Mouse (Mus musculus) forebrain, embryonic 13.5 days (tissue): ENCODE results near the gene Gprc5b. TPM values are rescaled to one million over a fixed set of nuclear protein-coding genes. Genes with fewer than 3 reads are reported as not detected.

Source experiments
- ATAC-seq: fragments of 200-750 bp; cut with Nextera tagmentation; 2 replicates; pipeline ENCODE4 v1.8.0; 2017
- H3K27ac ChIP-seq: fragments of 300-500 bp; sonication (generic); 2 replicates; pipeline ENCODE4 v1.5.1; 2015; ENCODE audit warnings: inconsistent platforms, mild to moderate bottlenecking, moderate library complexity
- H3K27me3 ChIP-seq: fragments of 300-500 bp; sonication (generic); 2 replicates; pipeline ENCODE4 v1.6.1; 2015; ENCODE audit warnings: mild to moderate bottlenecking, inconsistent platforms
- H3K36me3 ChIP-seq: fragments of 300-500 bp; sonication (generic); 2 replicates; pipeline ENCODE4 v1.6.1; 2015; ENCODE audit warnings: mild to moderate bottlenecking, inconsistent platforms; ENCODE audit not compliant: poor library complexity, severe bottlenecking
- H3K4me1 ChIP-seq: fragments of 300-500 bp; sonication (generic); 2 replicates; pipeline ENCODE4 v1.6.1; 2015; ENCODE audit warnings: inconsistent platforms
- H3K4me2 ChIP-seq: fragments of 300-500 bp; sonication (generic); 2 replicates; pipeline ENCODE4 v1.6.1; 2015; ENCODE audit warnings: inconsistent platforms, mild to moderate bottlenecking, moderate library complexity
- H3K4me3 ChIP-seq: fragments of 300-500 bp; sonication (generic); 2 replicates; pipeline ENCODE4 v1.5.1; 2015; ENCODE audit warnings: mild to moderate bottlenecking, inconsistent platforms
- H3K9ac ChIP-seq: fragments of 300-500 bp; sonication (generic); 2 replicates; pipeline ENCODE4 v1.6.1; 2015; ENCODE audit warnings: mild to moderate bottlenecking, inconsistent platforms
- H3K9me3 ChIP-seq: fragments of 300-500 bp; sonication (generic); replicated peaks from 2 replicates; pipeline ENCODE4 v1.6.1; 2016; ENCODE audit warnings: inconsistent platforms
- WGBS: fragments of 180-500 bp; shearing (Covaris S2); methylation state at CpG from one replicate; pipeline ENCODE4 v1.1.7; 2015; 5-methylcytosine and 5-hydroxymethylcytosine counted together
- polyA plus RNA-seq: library from polyadenylated mRNA; unstranded; fragments of >200 nt; fragmentation: Nextera tagmentation; extraction: Ambion mirVana; gene quantifications from 2 replicates; pipeline ENCODE4 v1.2.1, GENCODE M21; 2015

The Gprc5b gene
- polyA plus RNA-seq, 1 experiment from 2014 or later: 8.4 TPM

DNA sequence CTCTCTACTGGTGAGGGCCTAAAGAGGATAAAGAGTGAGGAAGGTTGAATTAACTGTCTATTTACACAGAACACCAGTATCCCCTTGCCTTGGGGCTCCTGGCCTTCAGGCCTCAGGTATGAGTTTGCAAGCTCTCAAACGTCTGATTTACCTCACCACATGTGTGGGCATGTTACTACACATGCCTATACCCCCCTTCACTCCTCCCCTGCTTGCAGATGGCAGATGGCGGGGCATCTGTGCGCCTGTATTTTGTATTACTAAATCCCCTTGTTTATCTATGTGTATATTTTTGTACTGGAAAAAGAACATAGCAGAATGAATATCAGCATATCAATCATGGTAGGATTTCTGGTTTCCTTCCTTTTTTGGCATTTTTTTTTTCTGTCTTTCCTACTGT, 52.7 kb downstream of the Gprc5b start:
- no peak overlapping the region for H3K4me2 ChIP-seq
- H3K27ac ChIP-seq: no peak overlapping the region
- WGBS: 76% methylated on average over 3 of the region's 3 CpGs
- no peaks in the 10 kb centered on the region for H3K36me3 ChIP-seq
- H3K27me3 ChIP-seq: no peaks in the 10 kb centered on the region
- H3K4me1 ChIP-seq: no peaks in the 10 kb centered on the region
- H3K4me3 ChIP-seq: no peak overlapping the region
- no peak for ATAC-seq
- no peak overlapping the region for H3K9ac ChIP-seq
- no peaks in the 10 kb centered on the region for H3K9me3 ChIP-seq

GRCm38 (mm10) chr7:118937469-118938387, 57.3 kb downstream of the Gprc5b start:
- Histone ChIP-seq H3K36me3 (no peaks in the 10 kb centered on the region), H3K4me2 (no peak overlapping the region), H3K4me3 (no peak overlapping the region), H3K27me3 (no peaks in the 10 kb centered on the region), H3K4me1 (peaks cover 7% of the 10 kb centered on the region), H3K27ac (no peak overlapping the region), H3K9me3 (no peaks in the 10 kb centered on the region), H3K9ac (no peak overlapping the region)
- WGBS: 75% methylated on average over 11 of the region's 11 CpGs
- no peak for ATAC-seq

DNA sequence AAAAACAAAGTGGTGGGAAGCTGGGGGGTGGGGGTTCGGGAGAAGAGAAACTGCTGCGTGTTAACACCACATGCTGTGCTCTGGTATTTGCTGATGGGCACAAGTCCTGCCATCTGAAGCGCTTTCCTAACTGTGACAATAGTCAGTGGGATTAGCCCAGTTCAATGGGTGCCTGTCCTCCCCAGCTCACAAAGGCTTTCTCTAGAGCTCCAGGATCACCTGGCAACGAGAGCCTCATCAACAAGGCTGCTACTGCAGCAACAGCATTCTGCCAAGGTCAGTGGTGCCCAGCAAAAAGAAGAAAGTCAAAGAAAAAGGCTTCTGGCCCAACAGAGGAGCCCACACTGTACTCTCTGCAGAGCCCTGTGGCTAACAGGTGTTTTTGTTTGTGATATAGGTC, 58.2 kb downstream of the Gprc5b start:
- Histone ChIP-seq H3K4me2 (no peak overlapping the region), H3K27me3 (no peaks in the 10 kb centered on the region), H3K27ac (no peak overlapping the region), H3K4me3 (no peak overlapping the region), H3K9me3 (no peaks in the 10 kb centered on the region), H3K4me1 (peaks cover 7% of the 10 kb centered on the region), H3K36me3 (no peaks in the 10 kb centered on the region), H3K9ac (no peak overlapping the region)
- ATAC-seq: no peak
- WGBS: 3% methylated on average over 4 of the region's 4 CpGs

GRCm38 (mm10) chr7:118935306-118935705, 59.7 kb downstream of the Gprc5b start:
- H3K9me3 ChIP-seq: no peaks in the 10 kb centered on the region
- WGBS: 83% methylated on average over 2 of the region's 2 CpGs

DNA sequence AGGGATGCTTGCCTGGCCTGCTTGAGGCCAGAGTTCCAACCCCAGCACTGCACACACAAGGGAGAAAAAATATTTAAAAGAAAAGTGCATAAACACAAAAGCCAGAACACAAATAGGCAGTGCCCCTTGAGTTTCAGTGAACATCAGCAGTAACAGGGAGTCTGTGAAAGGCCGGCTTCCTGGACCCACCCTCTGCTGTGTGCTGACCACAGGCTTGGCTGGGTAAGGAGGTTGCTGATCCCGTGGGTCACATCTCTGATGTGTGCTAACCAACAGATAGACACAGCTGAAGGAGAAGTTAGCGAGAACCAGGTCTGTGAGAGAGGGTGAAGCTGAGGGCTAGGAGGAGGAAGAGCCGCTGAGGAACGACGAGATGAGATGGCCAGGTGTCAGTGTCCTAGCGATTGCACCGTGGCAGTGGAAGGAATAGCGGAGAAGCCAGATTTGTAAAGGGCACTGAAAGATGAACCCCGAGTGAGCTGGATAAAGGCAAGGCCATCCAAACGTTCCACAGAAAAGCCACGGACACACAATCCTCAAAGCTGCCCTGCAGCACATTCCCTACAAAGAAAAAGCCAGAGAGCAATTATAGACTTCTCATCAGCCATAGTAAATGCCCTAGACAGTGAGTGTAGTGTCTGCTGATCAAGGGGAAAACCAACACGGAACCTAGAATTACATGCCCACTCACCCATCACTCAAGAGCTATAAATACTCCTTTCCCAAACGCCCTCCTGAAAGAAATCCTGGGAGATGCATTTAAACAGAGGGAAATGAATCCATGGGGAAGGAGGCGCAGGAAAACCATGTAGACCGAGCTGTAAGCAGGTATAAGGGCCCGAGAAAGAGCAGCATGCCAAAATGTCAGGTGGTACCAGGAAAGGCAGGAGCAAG, 63.3 kb downstream of the Gprc5b start:
- Histone ChIP-seq H3K9ac (no peak overlapping the region), H3K4me3 (no peak overlapping the region), H3K36me3 (no peaks in the 10 kb centered on the region), H3K4me2 (no peak overlapping the region), H3K27me3 (no peaks in the 10 kb centered on the region), H3K9me3 (no peaks in the 10 kb centered on the region), H3K4me1 (peaks cover 6% of the 10 kb centered on the region), H3K27ac (no peak overlapping the region)
- 80% methylated on average over 17 of the region's 17 CpGs for WGBS
- no peak for ATAC-seq

More at GRCm38 (mm10) chr7:118935306-118935705, 59.7 kb downstream of the Gprc5b start:
- no peak overlapping the region for H3K4me3 ChIP-seq
- peaks cover 7% of the 10 kb centered on the region for H3K4me1 ChIP-seq
- H3K4me2 ChIP-seq: no peak overlapping the region
- no peak overlapping the region for H3K9ac ChIP-seq
- H3K27ac ChIP-seq: no peak overlapping the region
- ATAC-seq: no peak
- no peaks in the 10 kb centered on the region for H3K36me3 ChIP-seq
- no peaks in the 10 kb centered on the region for H3K27me3 ChIP-seq

GRCm38 (mm10) chr7:118929601-118930311, 65.3 kb downstream of the Gprc5b start:
- Histone ChIP-seq H3K36me3 (no peaks in the 10 kb centered on the region), H3K4me1 (peaks cover 4% of the 10 kb centered on the region), H3K27me3 (no peaks in the 10 kb centered on the region), H3K9ac (no peak overlapping the region), H3K4me3 (no peak overlapping the region), H3K9me3 (no peaks in the 10 kb centered on the region), H3K27ac (no peak overlapping the region), H3K4me2 (no peak overlapping the region)
- 42% methylated on average over 16 of the region's 16 CpGs for WGBS
- ATAC-seq: no peak

GRCm38 (mm10) chr7:118928916-118929315, 66.1 kb downstream of the Gprc5b start:
- Histone ChIP-seq H3K4me1 (peaks cover 4% of the 10 kb centered on the region), H3K27ac (no peak overlapping the region), H3K4me3 (no peak overlapping the region), H3K4me2 (no peak overlapping the region), H3K36me3 (no peaks in the 10 kb centered on the region), H3K9me3 (no peaks in the 10 kb centered on the region), H3K27me3 (no peaks in the 10 kb centered on the region), H3K9ac (no peak overlapping the region)
- no peak for ATAC-seq
- 70% methylated on average over 8 of the region's 8 CpGs for WGBS

- no peaks in the 10 kb centered on the region for H3K9me3 ChIP-seq
- no peak overlapping the region for H3K4me2 ChIP-seq
- no peak overlapping the region for H3K4me3 ChIP-seq
- H3K9ac ChIP-seq: no peak overlapping the region
- no peak for ATAC-seq
- no peak overlapping the region for H3K27ac ChIP-seq
- peaks cover 4% of the 10 kb centered on the region for H3K4me1 ChIP-seq
- WGBS: 87% methylated on average over 3 of the region's 3 CpGs
- no peaks in the 10 kb centered on the region for H3K27me3 ChIP-seq
- H3K36me3 ChIP-seq: no peaks in the 10 kb centered on the region
Observed at GRCm38 (mm10) chr7:118928316-118928715, 66.7 kb downstream of the Gprc5b start.

DNA sequence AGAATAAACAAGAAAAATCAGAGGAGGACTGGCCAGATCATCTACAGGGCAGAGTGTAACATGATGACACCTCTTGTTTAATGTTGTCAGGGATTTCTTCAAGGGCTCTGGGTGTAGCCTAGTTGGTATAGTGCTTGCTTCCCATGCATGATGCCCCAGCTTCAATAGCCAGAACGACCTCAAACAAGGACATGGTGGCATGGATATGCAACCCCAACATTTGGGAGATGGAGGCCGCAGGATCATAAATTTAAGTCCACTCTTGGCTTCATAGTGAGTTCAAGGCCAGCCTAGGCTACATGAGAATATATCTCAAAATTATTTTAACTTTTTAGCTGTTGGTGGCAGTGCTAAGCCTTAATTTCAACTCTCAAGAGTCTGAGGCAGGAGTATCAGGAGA, 67.7 kb downstream of the Gprc5b start:
- H3K27ac ChIP-seq: no peak overlapping the region
- no peak for ATAC-seq
- WGBS: 88% methylated on average over 2 of the region's 2 CpGs
- H3K9ac ChIP-seq: no peak overlapping the region
- no peaks in the 10 kb centered on the region for H3K9me3 ChIP-seq
- H3K36me3 ChIP-seq: no peaks in the 10 kb centered on the region
- H3K4me2 ChIP-seq: no peak overlapping the region
- peaks cover 4% of the 10 kb centered on the region for H3K4me1 ChIP-seq
- H3K4me3 ChIP-seq: no peak overlapping the region
- no peaks in the 10 kb centered on the region for H3K27me3 ChIP-seq

- Histone ChIP-seq H3K4me1 (peaks cover 4% of the 10 kb centered on the region), H3K27ac (no peak overlapping the region), H3K4me3 (no peak overlapping the region), H3K9me3 (no peaks in the 10 kb centered on the region), H3K9ac (no peak overlapping the region), H3K36me3 (no peaks in the 10 kb centered on the region), H3K4me2 (no peak overlapping the region), H3K27me3 (no peaks in the 10 kb centered on the region)
- ATAC-seq: no peak
- 88% methylated on average over 6 of the region's 6 CpGs for WGBS
Observed at GRCm38 (mm10) chr7:118926516-118927260, 68.3 kb downstream of the Gprc5b start.

GRCm38 (mm10) chr7:118925547-118925946, 69.5 kb downstream of the Gprc5b start:
- no peak overlapping the region for H3K27ac ChIP-seq
- H3K4me2 ChIP-seq: no peak overlapping the region
- H3K9ac ChIP-seq: no peak overlapping the region
- peaks cover 4% of the 10 kb centered on the region for H3K4me1 ChIP-seq
- H3K9me3 ChIP-seq: no peaks in the 10 kb centered on the region
- WGBS: 86% methylated on average over 3 of the region's 3 CpGs
- ATAC-seq: no peak
- no peaks in the 10 kb centered on the region for H3K27me3 ChIP-seq
- H3K36me3 ChIP-seq: no peaks in the 10 kb centered on the region
- H3K4me3 ChIP-seq: no peak overlapping the region
